Mouse (Mus musculus) stomach, postnatal 0 days (tissue): ENCODE measurements around the gene Rrp8.

ENCODE experiments used
- CTCF ChIP-seq: IDR thresholded peaks from 2 replicates; pipeline ENCODE4 v1.5.1; 2016; ENCODE audit warnings: antibody characterized with exemption, low read depth, mild to moderate bottlenecking, moderate library complexity
- EP300 ChIP-seq: optimal IDR thresholded peaks from 2 replicates; pipeline ENCODE3; 2016; ENCODE audit warnings: antibody characterized with exemption

DNA sequence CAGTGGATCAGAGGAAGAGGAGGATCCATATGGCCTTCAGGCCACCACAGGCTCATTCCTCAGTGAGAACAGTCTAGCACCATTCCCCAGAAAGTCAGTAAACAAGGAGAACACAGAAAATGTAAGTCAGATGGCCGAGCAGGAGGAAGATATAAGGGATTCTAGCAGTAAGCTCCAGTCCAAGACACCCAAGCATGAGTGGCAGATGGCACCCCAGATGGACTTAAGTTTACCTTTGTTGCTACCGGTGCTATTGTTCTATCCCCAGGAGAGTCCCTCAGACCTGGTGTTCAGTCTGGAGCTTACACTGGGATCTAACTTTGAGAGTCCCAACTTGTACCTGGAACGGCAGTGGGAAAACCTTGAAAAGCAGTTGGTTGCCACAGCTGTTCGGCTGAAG, 33.4 kb downstream of the Rrp8 start:
- no peak for TF ChIP-seq EP300
- no peak for TF ChIP-seq CTCF
